In the genomic region with DNA sequence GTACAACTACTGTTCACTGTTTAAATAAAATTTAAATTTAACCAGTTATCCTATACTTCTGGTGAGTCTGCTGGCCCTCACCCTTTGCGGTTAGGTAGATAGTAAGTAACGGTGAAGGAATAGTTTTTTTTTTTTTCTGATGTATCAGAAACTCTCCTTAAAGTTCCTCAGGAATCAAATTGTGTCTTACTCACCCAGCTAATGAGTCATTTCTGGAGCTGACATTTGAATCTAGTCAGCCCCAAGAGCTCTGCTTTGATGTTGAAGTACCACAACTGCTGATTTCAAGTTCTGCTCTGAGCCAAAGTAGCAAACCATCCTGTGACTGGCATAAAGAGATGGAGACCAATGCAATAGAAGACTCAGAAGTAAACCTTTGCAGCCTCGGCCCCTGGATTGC, we compare ENCODE assay signal across 25 mouse cellular contexts. TPM values are rescaled to one million over a fixed set of nuclear protein-coding genes. Genes with fewer than 3 reads are reported as not detected.
DNase-seq lines count a peak whose midpoint lies in the region; ATAC-seq and TF ChIP-seq lines count a peak whose summit lies in the region.
"Had no signal": no experiment of that assay in that cellular context is flagged by ENCODE, and none has a peak within 500 bp of the region (broad histone marks: within the 10 kb centered on the region; RNA-seq: fewer than 3 reads in every experiment).

No protein-coding gene starts in this region.

- no peak overlapping the region for H3ac ChIP-seq in myocyte (ENCODE audit: control insufficient read depth, insufficient read length)

- no peak overlapping the region for H3K4me3 ChIP-seq in myocyte
- H3K4me3 ChIP-seq: embryonic facial prominence, embryonic 15.5 days; erythroblast, embryonic 14.5 days; forebrain, embryonic 10.5 days; gastrocnemius, adult 2 months; heart, embryonic 10.5 days; hindbrain, embryonic 12.5 days; intestine, embryonic 15.5 days had no signal

- TF ChIP-seq POLR2A in myocyte (IDR thresholded peaks at IDR 0.05; ENCODE audit: insufficient read length, low read depth) = no peak

- no peaks in the 10 kb centered on the region for H3K36me3 ChIP-seq in myocyte (ENCODE audit: control insufficient read depth, insufficient read depth)
- H3K36me3 ChIP-seq: embryonic facial prominence, embryonic 15.5 days; forebrain, embryonic 10.5 days; heart, embryonic 10.5 days; hindbrain, embryonic 12.5 days; intestine, embryonic 15.5 days had no signal

- peak; percentile 76 for ATAC-seq in activated CD4-positive, CD25-positive, alpha-beta regulatory T cell, adult 4 months
- ATAC-seq: forebrain, embryonic 14.5 days; hindbrain, embryonic 16.5 days; intestine, embryonic 15.5 days; Patski had no signal

- no peaks in the 10 kb centered on the region for H3K79me2 ChIP-seq in myocyte (ENCODE audit: control insufficient read depth, insufficient read depth)

- peak; percentile 10 to 27 for DNase-seq in adrenal gland, adult (ENCODE audit: inconsistent age in 2 of 2, low spot score in 1 of 2)
- no peak for DNase-seq in adrenal gland, adult 8-10 months
- DNase-seq in cerebellum, adult 9-11 months = no peak
- no peak for DNase-seq in urinary bladder, adult 2 months (ENCODE audit: low spot score)
- no peak for DNase-seq in thymus, adult 18-20 months
- DNase-seq: adrenal gland, postnatal 10 days; cerebellum, adult 11-12 months; cerebellum, adult 9-10 months; gastrocnemius, adult 2 months; gastrocnemius, postnatal 36 days; heart, adult 18-20 months; heart, postnatal 10 days; heart, postnatal 4 days; kidney, adult 18-20 months had no signal

- H3K27me3 ChIP-seq in myocyte (ENCODE audit: control insufficient read depth, insufficient read depth, insufficient read length) = no peaks in the 10 kb centered on the region
- H3K27me3 ChIP-seq: embryonic facial prominence, embryonic 15.5 days; hindbrain, embryonic 12.5 days; intestine, embryonic 15.5 days; Patski had no signal

- peak overlapping the region; percentile 12 for H3K4me2 ChIP-seq in myocyte (ENCODE audit: low read depth)
- H3K4me2 ChIP-seq: embryonic facial prominence, embryonic 15.5 days; hindbrain, embryonic 12.5 days; intestine, embryonic 15.5 days had no signal

TF ChIP-seq in myocyte, 11 proteins besides CTCF, POLR2A, EP300 and RAD21:
- no peak for TF ChIP-seq REST (IDR thresholded peaks at IDR 0.05; ENCODE audit: insufficient read depth, insufficient read length)
- no peak for TF ChIP-seq USF1 (IDR thresholded peaks at IDR 0.05; ENCODE audit: low read depth)
- no peak for TF ChIP-seq POLR2AphosphoS2 (IDR thresholded peaks at IDR 0.05; ENCODE audit: insufficient read length, low read depth)
- TF ChIP-seq E2F4 (IDR thresholded peaks at IDR 0.05; ENCODE audit: insufficient read depth) = no peak

RNA-seq across cellular contexts. Expression of a gene that starts 24.9 kb away (rescaled TPM):
- total RNA-seq in adrenal gland, adult 8-10 months (2022) = 1 to 10 TPM; 4.7 to 9.0 (median 6.6) TPM
- 1 to 10 TPM; 1.5 to 2.6 TPM for polyA plus RNA-seq in activated CD4-positive, CD25-positive, alpha-beta regulatory T cell, adult 4 months (2017; shearing (Covaris generic))
- polyA plus RNA-seq in myocyte (2012; fragmentation: generic; extraction: Trizol) = 1.00 TPM
- polyA plus RNA-seq in urinary bladder, adult 2 months (2012; rRNA removed) = 6.7 and 9.2 TPM in 2 replicates
- polyA plus RNA-seq: erythroblast, embryonic 14.5 days had no signal

Comparison
In these comparisons a context has a peak if more than half of its experiments do, and no peak if none do; other contexts are left out.
1. DNase-seq: peak in adrenal gland, adult (2 of 2); none in adrenal gland, adult 8-10 months (single experiment), cerebellum, adult 9-11 months (single experiment), urinary bladder, adult 2 months (single experiment) and thymus, adult 18-20 months (0 of 2).